Mouse (Mus musculus) liver, embryonic 14.5 days (tissue): ENCODE results near the gene Lrrc1. TPM values are rescaled to one million over a fixed set of nuclear protein-coding genes. Genes with fewer than 3 reads are reported as not detected.

ENCODE experiments used
- ATAC-seq: fragments of 200-750 bp; cut with Nextera tagmentation; 2 replicates; pipeline ENCODE4 v1.8.0; 2017; ENCODE audit warnings: moderate number of reproducible peaks, mild to moderate bottlenecking, moderate library complexity; ENCODE audit not compliant: insufficient read depth
- DNase-seq, 3 experiments: peaks; one replicate each; pipeline ENCODE4 v3.0.0-alpha.2; 2012 to 2013; ENCODE audit warnings: low read depth in 3 of 3, low spot score in 3 of 3
- H3K27ac ChIP-seq: fragments of 300-500 bp; sonication (generic); 2 replicates; pipeline ENCODE4 v1.5.1; 2014; ENCODE audit warnings: moderate library complexity, mild to moderate bottlenecking, control low read depth, inconsistent platforms
- H3K27me3 ChIP-seq: fragments of 300-500 bp; sonication (generic); 2 replicates; pipeline ENCODE4 v1.6.1; 2014; ENCODE audit warnings: mild to moderate bottlenecking, low read length, moderate library complexity; ENCODE audit not compliant: control insufficient read depth, insufficient read depth
- H3K36me3 ChIP-seq: fragments of 300-500 bp; sonication (generic); replicated peaks from 2 replicates; pipeline ENCODE4 v1.6.1; 2014; ENCODE audit warnings: low read depth; ENCODE audit not compliant: control insufficient read depth, insufficient read depth
- H3K4me1 ChIP-seq, 2 experiments: fragments of 200-500 bp in 1 of 2; fragments of 300-500 bp in 1 of 2; sonication (generic) in 1 of 2; replicated peaks; 2 replicates each; pipeline ENCODE4 v1.6.1; 2012 to 2014; ENCODE audit warnings: antibody characterized with exemption in 1 of 2, inconsistent platforms in 1 of 2, low read length in 1 of 2; ENCODE audit not compliant: control insufficient read depth in 2 of 2, insufficient read depth in 2 of 2
- H3K4me2 ChIP-seq: fragments of 300-500 bp; sonication (generic); 2 replicates; pipeline ENCODE4 v1.6.1; 2014; ENCODE audit warnings: low read depth, mild to moderate bottlenecking, control low read depth, moderate library complexity
- H3K4me3 ChIP-seq, 2 experiments: fragments of 200-500 bp in 1 of 2; fragments of 300-500 bp in 1 of 2; sonication (generic) in 1 of 2; 2 replicates each; pipeline ENCODE4 v1.5.1; 2012 to 2014; ENCODE audit warnings: low read depth in 2 of 2, low read length in 2 of 2, mild to moderate bottlenecking in 2 of 2, control low read depth in 1 of 2, inconsistent platforms in 1 of 2, moderate library complexity in 1 of 2; ENCODE audit not compliant: insufficient read depth in 1 of 2
- H3K9ac ChIP-seq: fragments of 300-500 bp; sonication (generic); replicated peaks from 2 replicates; pipeline ENCODE4 v1.6.1; 2014; ENCODE audit warnings: mild to moderate bottlenecking, control low read depth, moderate library complexity
- H3K9me3 ChIP-seq: fragments of 300-500 bp; sonication (generic); 2 replicates; pipeline ENCODE4 v1.6.1; 2016; ENCODE audit warnings: low read length, mixed read lengths; ENCODE audit not compliant: control insufficient read depth
- CTCF ChIP-seq: IDR thresholded peaks from 2 replicates; pipeline ENCODE4 v1.5.1; 2016; ENCODE audit warnings: antibody characterized with exemption, low read depth, control low read depth
- EP300 ChIP-seq: IDR thresholded peaks from 2 replicates; pipeline ENCODE4 v1.6.1; 2016; ENCODE audit warnings: antibody characterized with exemption, low read depth
- WGBS: fragments of 180-500 bp; shearing (Covaris S2); extraction: QIAGEN DNeasy Blood & Tissue Kit; methylation state at CpG from one replicate; pipeline ENCODE4 v1.1.7; 2014; ENCODE audit not compliant: insufficient replicate concordance; 5-methylcytosine and 5-hydroxymethylcytosine counted together
- polyA plus RNA-seq, 2 experiments: library from polyadenylated mRNA; depleted of rRNA in 1 of 2; stranded (reverse) in 1 of 2; unstranded in 1 of 2; fragments of >200 nt; fragmentation: Nextera tagmentation in 1 of 2; extraction: Ambion mirVana in 1 of 2; gene quantifications; 2 replicates each; pipeline versions ENCODE4 v1.2.1 to v1.2.3; 2012 to 2014

Lrrc1 gene
- polyA plus RNA-seq, 2 experiments, result 3.1 to 3.2 TPM

- TF ChIP-seq EP300 (no peak), CTCF (no peak)
- H3K9me3 ChIP-seq, result no peaks in the 10 kb centered on the region
- DNase-seq (no peak), ATAC-seq (no peak)
- WGBS, result 64% methylated on average over 5 of the region's 5 CpGs
- H3K27ac ChIP-seq, result no peak overlapping the region
- no peaks in the 10 kb centered on the region for H3K27me3 ChIP-seq
- no peak overlapping the region for H3K4me2 ChIP-seq
- H3K9ac ChIP-seq, result no peak overlapping the region
- H3K36me3 ChIP-seq, result no peaks in the 10 kb centered on the region
- no peak overlapping the region for H3K4me3 ChIP-seq
- 0 out of 4 replicates have a peak, but pooled peaks cover 0 to 2% of the 10 kb centered on the region in 2 experiments for H3K4me1 ChIP-seq
Measured at GRCm38 (mm10) chr9:77482281-77482680, 62.4 kb downstream of the Lrrc1 start.

- ATAC-seq, result no peak
Measured at GRCm38 (mm10) chr9:77481380-77481779, 63.3 kb downstream of the Lrrc1 start.

GRCm38 (mm10) chr9:77480574-77481319, 63.9 kb downstream of the Lrrc1 start:
- TF ChIP-seq CTCF, result no peak
- TF ChIP-seq EP300, result no peak
- no peak overlapping the region for H3K4me2 ChIP-seq
- H3K9me3 ChIP-seq, result no peaks in the 10 kb centered on the region
- ATAC-seq (peak; percentile 43; the same call in 1 of the 2 replicates), DNase-seq (no peak)
- H3K27me3 ChIP-seq, result no peaks in the 10 kb centered on the region
- no peaks in the 10 kb centered on the region for H3K36me3 ChIP-seq
- 0 out of 4 replicates have a peak, but pooled peaks cover 0 to 2% of the 10 kb centered on the region in 2 experiments for H3K4me1 ChIP-seq
- H3K27ac ChIP-seq, result no peak overlapping the region
- WGBS, result 37% methylated on average over 9 of the region's 9 CpGs
- no peak overlapping the region for H3K4me3 ChIP-seq
- no peak overlapping the region for H3K9ac ChIP-seq

More at GRCm38 (mm10) chr9:77481380-77481779, 63.3 kb downstream of the Lrrc1 start:
- Histone ChIP-seq H3K36me3 (no peaks in the 10 kb centered on the region), H3K9ac (no peak overlapping the region), H3K9me3 (no peaks in the 10 kb centered on the region), H3K27ac (no peak overlapping the region), H3K4me2 (no peak overlapping the region), H3K27me3 (no peaks in the 10 kb centered on the region), H3K4me1 (0 out of 4 replicates have a peak, but pooled peaks cover 0 to 2% of the 10 kb centered on the region in 2 experiments), H3K4me3 (no peak overlapping the region)
- WGBS, result 35% methylated on average over 7 of the region's 7 CpGs
- no peak for DNase-seq
- no peak for TF ChIP-seq EP300
- no peak for TF ChIP-seq CTCF

- no peaks in the 10 kb centered on the region for H3K27me3 ChIP-seq
- no peak for DNase-seq
Measured at GRCm38 (mm10) chr9:77480001-77480400, 64.7 kb downstream of the Lrrc1 start.

GRCm38 (mm10) chr9:77478166-77478920, 66.3 kb downstream of the Lrrc1 start:
- H3K9me3 ChIP-seq, result no peaks in the 10 kb centered on the region
- ATAC-seq, result no peak
- H3K36me3 ChIP-seq, result no peaks in the 10 kb centered on the region
- 65% methylated on average over 10 of the region's 10 CpGs for WGBS
- no peak overlapping the region for H3K9ac ChIP-seq
- no peak for DNase-seq
- H3K4me2 ChIP-seq, result no peak overlapping the region
- TF ChIP-seq CTCF, result no peak
- no peak for TF ChIP-seq EP300
- H3K27ac ChIP-seq, result no peak overlapping the region
- H3K27me3 ChIP-seq, result no peaks in the 10 kb centered on the region
- 0 out of 4 replicates have a peak, but pooled peaks cover 0 to 2% of the 10 kb centered on the region in 2 experiments for H3K4me1 ChIP-seq
- H3K4me3 ChIP-seq, result no peak overlapping the region

More at GRCm38 (mm10) chr9:77480001-77480400, 64.7 kb downstream of the Lrrc1 start:
- no peak for ATAC-seq
- TF ChIP-seq EP300, result no peak
- TF ChIP-seq CTCF, result no peak
- Histone ChIP-seq H3K9me3 (no peaks in the 10 kb centered on the region), H3K4me1 (0 out of 4 replicates have a peak, but pooled peaks cover 0 to 2% of the 10 kb centered on the region in 2 experiments), H3K4me2 (no peak overlapping the region), H3K4me3 (no peak overlapping the region), H3K27ac (no peak overlapping the region), H3K36me3 (no peaks in the 10 kb centered on the region), H3K9ac (no peak overlapping the region)
- 58% methylated on average over 7 of the region's 7 CpGs for WGBS
